10 mouse cellular contexts compared by ENCODE assay signal in genomic region chr1:173491483-173491882, GRCm38 (mm10). TPM values are rescaled to one million over a fixed set of nuclear protein-coding genes. Genes with fewer than 3 reads are reported as not detected.
"Had no signal": no experiment of that assay in that cellular context is flagged by ENCODE, and none has a peak within 500 bp of the region (broad histone marks: within the 10 kb centered on the region; RNA-seq: fewer than 3 reads in every experiment).

No protein-coding gene starts in this region.

RNA-seq across cellular contexts. Expression of gene Ifi206, which starts 0.6 kb away (rescaled TPM):
- polyA plus RNA-seq: midbrain, embryonic 11.5 days; midbrain, embryonic 13.5 days; midbrain, embryonic 15.5 days; midbrain, postnatal 0 days; neural tube, embryonic 11.5 days; neural tube, embryonic 13.5 days; neural tube, embryonic 15.5 days had no signal

RNA-seq across cellular contexts. Expression of gene Ifi214, which starts 44.3 kb away (rescaled TPM):
- total RNA-seq: midbrain, postnatal 0 days had no signal
- polyA plus RNA-seq: lung, postnatal 0 days; midbrain, embryonic 11.5 days; midbrain, embryonic 13.5 days; midbrain, embryonic 15.5 days; midbrain, postnatal 0 days; neural tube, embryonic 11.5 days; neural tube, embryonic 13.5 days; neural tube, embryonic 15.5 days; small intestine, adult 2 months; stomach, postnatal 0 days had no signal
